Mouse (Mus musculus) heart, embryonic 16.5 days (tissue): ENCODE data around the gene Trio. TPM values are rescaled to one million over a fixed set of nuclear protein-coding genes. Genes with fewer than 3 reads are reported as not detected.
A peak's percentile ranks its signal among the peaks of the same experiment; 100 is the strongest.

Source experiments
- ATAC-seq: fragments of 200-750 bp; cut with Nextera tagmentation; replicated peaks from 2 replicates; pipeline ENCODE4 v1.8.0; 2017; ENCODE audit warnings: moderate number of reproducible peaks; ENCODE audit not compliant: insufficient read depth, low FRiP score; ENCODE audit errors: extremely low read depth
- H3K27ac ChIP-seq: fragments of 300-500 bp; sonication (generic); 2 replicates; pipeline ENCODE4 v1.5.1; 2014; ENCODE audit warnings: mild to moderate bottlenecking, low read length, control low read depth, moderate library complexity
- H3K27me3 ChIP-seq: fragments of 300-500 bp; sonication (generic); 2 replicates; pipeline ENCODE4 v1.6.1; 2014; ENCODE audit warnings: low read length, mixed read lengths; ENCODE audit not compliant: control insufficient read depth, insufficient read depth
- H3K36me3 ChIP-seq: fragments of 300-500 bp; sonication (generic); 2 replicates; pipeline ENCODE4 v1.6.1; 2014; ENCODE audit not compliant: control insufficient read depth, insufficient read depth
- H3K4me1 ChIP-seq: fragments of 300-500 bp; sonication (generic); 2 replicates; pipeline ENCODE4 v1.6.1; 2014; ENCODE audit warnings: low read length, mixed read lengths; ENCODE audit not compliant: control insufficient read depth, insufficient read depth
- H3K4me2 ChIP-seq: fragments of 300-500 bp; sonication (generic); 2 replicates; pipeline ENCODE4 v1.6.1; 2014; ENCODE audit warnings: low read depth, mild to moderate bottlenecking, control low read depth, low read length
- H3K4me3 ChIP-seq: fragments of 300-500 bp; sonication (generic); 2 replicates; pipeline ENCODE4 v1.5.1; 2014; ENCODE audit warnings: mild to moderate bottlenecking, control low read depth, low read length
- H3K9ac ChIP-seq: fragments of 300-500 bp; sonication (generic); 2 replicates; pipeline ENCODE4 v1.6.1; 2014; ENCODE audit warnings: low read length, control low read depth
- H3K9me3 ChIP-seq: fragments of 300-500 bp; sonication (generic); replicated peaks from 2 replicates; pipeline ENCODE4 v1.6.1; 2016; ENCODE audit warnings: low read length; ENCODE audit not compliant: control insufficient read depth
- whole genome bisulfite sequencing: fragments of 180-500 bp; shearing (Covaris S2); extraction: QIAGEN DNeasy Blood & Tissue Kit; methylation state at CpG from one replicate; pipeline ENCODE4 v1.1.7; 2014; 5-methylcytosine and 5-hydroxymethylcytosine counted together
- polyA plus RNA-seq: library from polyadenylated mRNA; unstranded; fragments of >200 nt; fragmentation: Nextera tagmentation; extraction: Ambion mirVana; gene quantifications from 2 replicates; pipeline ENCODE4 v1.2.1, GENCODE M21; 2015

Gene Trio
- polyA plus RNA-seq, 1 experiment from 2014 or later: 18.7 TPM

GRCm38 (mm10) chr15:27941020-27941419 is 84.6 kb downstream of the Trio start:
- ATAC-seq: no peak
- 66% methylated on average over 8 of the region's 8 CpGs for WGBS
- H3K4me1 ChIP-seq: peaks cover 72% of the 10 kb centered on the region
- H3K9me3 ChIP-seq: no peaks in the 10 kb centered on the region
- no peak overlapping the region for H3K4me2 ChIP-seq
- H3K36me3 ChIP-seq: no peaks in the 10 kb centered on the region
- H3K4me3 ChIP-seq: no peak overlapping the region
- no peak overlapping the region for H3K9ac ChIP-seq
- no peak overlapping the region for H3K27ac ChIP-seq
- H3K27me3 ChIP-seq: no peaks in the 10 kb centered on the region

- ATAC-seq: no peak
- Histone ChIP-seq H3K9ac (no peak overlapping the region), H3K9me3 (no peaks in the 10 kb centered on the region), H3K27ac (no peak overlapping the region), H3K27me3 (no peaks in the 10 kb centered on the region), H3K4me3 (no peak overlapping the region), H3K4me1 (peaks cover 73% of the 10 kb centered on the region), H3K36me3 (no peaks in the 10 kb centered on the region), H3K4me2 (no peak overlapping the region)
- WGBS: 85% methylated on average over 4 of the region's 4 CpGs
These were observed 85.6 kb downstream of the Trio start for GRCm38 (mm10) chr15:27940032-27940431.

- no peak overlapping the region for H3K27ac ChIP-seq
- WGBS: 69% methylated on average over 6 of the region's 6 CpGs
- H3K9ac ChIP-seq: no peak overlapping the region; the same call in 1 of the 2 replicates
- no peak overlapping the region for H3K4me2 ChIP-seq
- H3K9me3 ChIP-seq: no peaks in the 10 kb centered on the region
- ATAC-seq: no peak
- no peaks in the 10 kb centered on the region for H3K27me3 ChIP-seq
- H3K4me1 ChIP-seq: peaks cover 63% of the 10 kb centered on the region
- H3K36me3 ChIP-seq: no peaks in the 10 kb centered on the region
- no peak overlapping the region for H3K4me3 ChIP-seq
These were observed 86.8 kb downstream of the Trio start for GRCm38 (mm10) chr15:27938886-27939285.

DNA sequence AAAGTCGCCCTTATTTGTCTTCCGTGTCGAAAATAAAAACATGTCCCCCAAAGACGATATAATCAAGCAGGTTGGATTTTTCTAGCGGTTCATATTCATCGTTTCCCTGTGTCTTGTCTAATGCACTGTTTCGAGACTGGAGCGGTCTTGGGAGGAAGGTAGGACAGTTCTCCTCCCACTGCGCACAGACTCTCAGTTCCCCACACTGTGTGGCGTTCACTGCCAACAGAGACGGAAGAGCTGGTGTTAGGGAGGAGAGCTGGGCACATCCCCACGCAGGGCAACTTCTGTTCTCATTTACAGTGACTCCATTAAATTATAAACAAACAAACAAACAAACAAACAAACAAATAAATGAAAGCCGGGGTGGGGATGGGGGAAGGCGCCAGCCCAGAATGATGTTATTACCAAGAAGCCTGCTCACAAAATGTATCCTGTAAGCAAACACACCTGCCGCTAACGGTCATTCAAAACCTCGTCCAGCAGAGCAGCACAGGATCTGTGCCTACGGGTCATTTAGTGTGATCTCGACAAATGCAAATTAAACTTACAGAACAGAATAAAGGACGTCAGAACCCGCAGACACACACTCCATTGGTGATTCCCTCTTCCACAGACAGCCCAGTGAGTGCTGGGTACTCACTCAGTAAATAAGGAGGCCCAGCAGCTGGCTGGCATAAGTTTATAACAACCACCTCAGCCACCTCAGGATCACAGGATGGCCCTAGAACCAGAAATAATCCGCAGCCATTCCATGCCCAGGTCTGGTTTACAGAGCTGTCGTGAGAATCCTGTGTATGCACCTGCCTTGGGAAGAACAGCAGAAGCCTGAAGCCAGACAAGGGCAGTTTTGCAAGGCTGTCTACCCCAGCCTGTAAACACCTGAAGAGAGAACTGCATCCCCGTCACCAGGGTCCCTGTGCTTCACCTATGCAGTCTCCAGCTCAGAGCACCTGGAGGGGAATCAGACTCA is 87.5 kb downstream of the Trio start:
- WGBS: 33% methylated on average over 24 of the region's 24 CpGs
- 0 out of 2 replicates have a peak, but pooled peaks have one; percentile 34 for ATAC-seq
- Histone ChIP-seq H3K9ac (peak overlapping the region; percentile 58), H3K36me3 (no peaks in the 10 kb centered on the region), H3K9me3 (no peaks in the 10 kb centered on the region), H3K4me1 (peaks cover 59% of the 10 kb centered on the region), H3K4me3 (peak overlapping the region; percentile 33), H3K27me3 (no peaks in the 10 kb centered on the region), H3K27ac (0 out of 2 replicates have a peak overlapping the region, but pooled peaks have one; percentile 42), H3K4me2 (peak overlapping the region; percentile 62)

DNA sequence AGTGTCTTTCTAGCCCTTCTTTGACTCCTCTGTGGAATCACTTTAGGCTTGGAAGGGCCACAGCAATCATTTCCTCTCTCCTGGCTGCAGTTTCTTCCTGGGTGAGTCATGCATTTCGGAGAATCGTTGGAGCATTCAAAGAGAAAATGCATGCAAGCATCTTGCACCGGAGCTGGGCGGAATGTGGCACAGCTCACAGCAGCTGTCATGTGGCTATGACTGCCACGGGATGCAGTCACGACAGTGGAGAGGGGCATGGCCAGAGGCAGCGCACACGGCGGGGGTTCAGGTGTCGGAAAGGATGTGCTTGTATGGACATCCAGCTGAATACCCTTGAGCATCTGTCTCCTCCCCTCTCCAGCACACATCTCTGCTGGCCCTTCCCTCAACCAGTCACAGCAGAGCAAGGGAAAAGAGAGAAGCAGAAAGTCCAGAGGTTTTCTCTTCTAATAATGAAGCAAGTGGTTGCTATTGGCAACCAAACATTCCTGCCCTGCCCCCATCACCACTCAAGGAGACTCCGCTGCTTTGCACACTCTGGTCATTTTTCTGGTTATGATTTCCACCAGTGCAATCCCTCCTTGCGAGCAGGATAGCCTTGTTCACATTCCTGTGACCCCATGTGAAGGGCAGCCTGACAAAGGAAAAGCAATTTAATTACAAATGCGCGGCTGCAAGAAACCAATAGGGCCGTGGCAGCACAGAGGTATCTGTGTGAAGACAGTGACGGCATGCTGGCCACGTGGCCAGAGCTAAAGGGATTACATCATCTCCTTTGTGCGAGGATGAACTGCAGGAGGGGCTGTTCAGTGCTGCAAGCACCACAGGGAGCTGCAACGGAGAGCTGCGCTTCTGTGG is 88.4 kb downstream of the Trio start:
- Histone ChIP-seq H3K9ac (peak overlapping the region; percentile 58), H3K27ac (peak overlapping the region; percentile 54; the same call in 1 of the 2 replicates), H3K27me3 (no peaks in the 10 kb centered on the region), H3K36me3 (no peaks in the 10 kb centered on the region), H3K4me3 (peak overlapping the region; percentile 33), H3K9me3 (no peaks in the 10 kb centered on the region), H3K4me1 (peaks cover 50% of the 10 kb centered on the region), H3K4me2 (peak overlapping the region; percentile 62)
- ATAC-seq: peak; percentile 85
- 17% methylated on average over 20 of the region's 20 CpGs for WGBS

DNA sequence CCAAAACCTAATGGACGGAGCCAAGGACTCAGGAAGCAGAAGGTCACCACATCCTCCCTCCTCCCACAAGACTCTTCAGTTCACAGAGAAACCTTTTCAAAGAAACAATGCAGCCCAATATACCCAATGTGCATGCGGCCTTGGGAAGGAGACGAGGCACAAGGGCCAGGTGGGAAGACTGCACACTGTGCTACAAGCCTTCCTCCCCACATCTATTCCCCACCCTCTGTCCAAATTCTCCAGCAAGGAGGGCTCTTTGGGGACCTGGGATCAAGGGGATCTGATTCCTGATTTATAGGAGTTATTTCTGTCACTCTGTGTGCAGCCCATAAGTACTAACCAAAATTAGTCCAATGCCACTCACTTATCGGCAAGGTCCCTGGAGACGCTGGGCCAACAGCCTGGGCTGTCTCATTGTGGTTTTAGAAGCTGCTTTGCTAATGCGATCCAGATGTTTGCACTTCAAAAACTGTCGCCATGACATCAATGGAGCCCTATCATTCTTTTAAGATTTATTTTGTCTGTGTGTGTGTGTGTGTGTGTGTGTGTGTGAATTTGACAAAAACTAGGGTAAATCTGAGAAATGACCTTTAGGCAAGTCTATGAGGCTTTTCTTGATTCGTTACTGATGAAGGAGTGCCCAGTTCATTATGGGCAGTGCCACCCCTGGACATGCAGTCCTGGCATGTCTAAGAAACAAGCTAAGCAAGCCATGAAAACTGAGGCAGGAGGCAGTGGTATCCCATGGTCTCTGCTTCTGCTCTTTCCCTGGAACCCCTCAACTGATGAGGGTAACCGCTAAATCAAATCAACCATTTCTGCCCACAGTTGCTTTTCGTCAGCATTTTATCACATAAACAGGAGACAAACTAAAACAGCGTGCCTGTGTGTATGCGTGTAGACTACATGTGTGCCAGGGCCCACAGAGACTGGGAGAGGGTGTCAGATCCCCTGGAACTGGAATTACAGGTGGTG is 89.6 kb downstream of the Trio start:
- H3K27me3 ChIP-seq: no peaks in the 10 kb centered on the region
- H3K4me1 ChIP-seq: peaks cover 38% of the 10 kb centered on the region
- no peak overlapping the region for H3K9ac ChIP-seq
- no peak overlapping the region for H3K4me3 ChIP-seq
- 0 out of 2 replicates have a peak, but pooled peaks have one; percentile 26 for ATAC-seq
- WGBS: 67% methylated on average over 12 of the region's 12 CpGs
- H3K36me3 ChIP-seq: no peaks in the 10 kb centered on the region
- no peak overlapping the region for H3K4me2 ChIP-seq
- peak overlapping the region; percentile 46 for H3K27ac ChIP-seq
- no peaks in the 10 kb centered on the region for H3K9me3 ChIP-seq

DNA sequence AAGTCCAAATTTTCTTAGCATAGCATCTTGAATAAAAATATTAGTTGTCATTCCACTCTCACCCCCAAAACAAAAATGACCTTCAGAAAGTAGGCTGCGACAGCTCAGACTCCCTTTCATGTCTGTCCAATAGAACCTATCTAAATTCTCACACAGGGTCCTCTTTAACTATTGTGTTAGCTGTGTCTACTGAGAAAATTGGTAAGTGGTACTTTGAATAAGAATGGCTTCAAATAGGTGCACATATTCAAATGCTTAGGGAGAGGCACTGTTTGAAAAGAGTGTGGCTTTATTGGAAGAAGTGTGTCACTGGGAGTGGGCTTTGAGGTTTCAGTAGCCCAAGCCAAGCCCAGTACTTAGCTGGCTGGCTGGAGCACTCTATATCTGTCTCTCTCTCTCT is 92.4 kb downstream of the Trio start:
- Histone ChIP-seq H3K4me3 (no peak overlapping the region), H3K27me3 (no peaks in the 10 kb centered on the region), H3K9me3 (no peaks in the 10 kb centered on the region), H3K4me1 (peaks cover 29% of the 10 kb centered on the region), H3K4me2 (no peak overlapping the region), H3K9ac (no peak overlapping the region), H3K36me3 (no peaks in the 10 kb centered on the region), H3K27ac (no peak overlapping the region)
- 83% methylated on average over 1 of the region's 1 CpGs for WGBS
- no peak for ATAC-seq

- no peak for ATAC-seq
- no peak overlapping the region for H3K9ac ChIP-seq
- no peaks in the 10 kb centered on the region for H3K36me3 ChIP-seq
- no peaks in the 10 kb centered on the region for H3K27me3 ChIP-seq
- no peak overlapping the region for H3K27ac ChIP-seq
- peak overlapping the region; percentile 27 for H3K4me2 ChIP-seq
- no peaks in the 10 kb centered on the region for H3K9me3 ChIP-seq
- H3K4me3 ChIP-seq: no peak overlapping the region
- peaks cover 18% of the 10 kb centered on the region for H3K4me1 ChIP-seq
- 38% methylated on average over 12 of the region's 12 CpGs for WGBS
These were observed 93.8 kb downstream of the Trio start for GRCm38 (mm10) chr15:27931891-27932290.
